Mouse (Mus musculus) ES-CJ7 (cell line): ENCODE results near the gene Myrfl.

Source experiments
- DNase-seq: peaks from one replicate; pipeline ENCODE4 v3.0.0; 2011; ENCODE audit warnings: low read depth, low spot score

The Myrfl gene

DNA sequence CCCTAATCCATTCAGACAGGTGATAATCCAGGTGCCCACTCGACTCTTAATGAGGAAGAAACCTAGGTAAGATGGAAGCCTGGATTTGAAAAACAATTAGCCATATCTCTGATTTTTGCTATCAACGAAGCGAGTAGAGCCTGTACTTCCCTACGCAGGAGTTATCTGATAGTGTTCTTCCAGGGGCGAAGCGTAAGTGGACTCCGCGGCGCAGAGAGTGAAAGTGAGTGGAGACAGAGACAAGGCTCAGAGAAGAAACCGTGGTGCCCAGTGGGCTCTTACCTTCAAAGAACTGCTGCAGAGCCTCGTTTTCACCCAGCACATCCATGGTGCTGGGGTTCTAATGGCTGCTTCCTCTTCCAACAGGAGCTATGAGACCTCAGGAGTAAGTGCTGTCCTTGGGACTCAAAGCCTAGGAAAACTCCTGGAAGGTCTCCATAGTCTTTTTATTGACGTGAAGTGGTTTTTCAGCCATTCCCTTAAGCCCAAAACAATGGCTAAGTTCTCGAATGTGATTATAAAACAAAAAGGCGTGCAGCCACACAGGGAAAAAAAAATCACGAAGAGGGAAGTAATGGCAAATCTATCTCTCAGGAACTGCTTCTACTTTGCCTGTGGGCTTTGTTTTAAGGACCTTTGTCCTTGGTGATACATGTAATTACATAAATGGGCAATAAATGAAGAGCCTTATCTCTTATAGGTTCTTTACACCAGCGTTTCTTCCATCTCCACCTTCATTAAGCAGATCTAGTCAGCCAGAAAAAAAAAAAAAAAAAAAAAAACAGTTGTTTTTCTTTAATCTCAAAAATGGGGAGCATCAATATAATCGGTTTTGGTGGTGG is at the start of gene Myrfl:
TSS of gene Myrfl (minus strand) at position 584 of the 842 bp plus-strand sequence.
- no peak for DNase-seq

- DNase-seq = no peak
These were observed 48.2 kb upstream of the Myrfl start for GRCm38 (mm10) chr10:116944940-116945339.

- DNase-seq = no peak
These were observed 47.4 kb upstream of the Myrfl start for GRCm38 (mm10) chr10:116944144-116944543.

DNA sequence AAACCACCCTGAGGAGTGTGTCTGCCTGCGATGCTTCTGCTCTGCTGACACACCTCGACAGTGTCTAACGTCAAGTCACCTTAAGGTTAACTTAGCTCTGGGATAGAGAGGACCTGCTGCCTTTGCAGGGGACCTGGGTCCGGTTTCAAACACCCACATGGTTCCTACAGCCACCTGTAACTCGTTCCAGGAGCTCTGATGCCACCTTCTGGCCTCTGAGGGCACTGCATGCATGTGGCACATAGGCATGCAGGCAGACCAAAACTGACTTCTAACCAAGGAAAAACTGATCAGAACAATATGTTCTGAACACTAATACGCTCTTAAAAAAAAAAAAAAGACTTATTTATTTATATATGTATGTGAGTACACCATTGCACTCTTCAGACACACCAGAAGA is 46.3 kb upstream of the Myrfl start:
- peak; percentile 76 for DNase-seq

- DNase-seq = no peak
These were observed 38.3 kb upstream of the Myrfl start for GRCm38 (mm10) chr10:116935028-116935427.

GRCm38 (mm10) chr10:116933794-116934193 is 37.1 kb upstream of the Myrfl start:
- no peak for DNase-seq

DNA sequence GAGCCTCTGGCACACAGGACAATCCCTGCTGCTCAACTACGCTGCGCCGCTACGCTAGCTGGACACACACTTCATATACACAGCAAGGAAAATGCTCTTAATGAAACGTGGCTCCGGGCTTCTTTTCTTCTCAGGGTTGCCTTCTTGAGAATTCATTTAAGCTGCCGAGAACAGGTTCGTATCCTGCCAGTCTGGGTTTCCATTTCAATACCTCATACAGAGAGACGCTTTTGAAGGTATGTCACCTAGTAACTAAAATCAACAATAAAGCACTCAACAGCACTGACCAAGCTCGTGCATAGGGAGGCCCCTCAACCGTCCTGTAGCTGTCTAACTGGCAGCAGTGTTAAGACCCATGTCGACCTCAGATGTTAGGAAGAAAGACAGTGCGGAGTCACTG is 35.7 kb upstream of the Myrfl start:
- DNase-seq = no peak

DNA sequence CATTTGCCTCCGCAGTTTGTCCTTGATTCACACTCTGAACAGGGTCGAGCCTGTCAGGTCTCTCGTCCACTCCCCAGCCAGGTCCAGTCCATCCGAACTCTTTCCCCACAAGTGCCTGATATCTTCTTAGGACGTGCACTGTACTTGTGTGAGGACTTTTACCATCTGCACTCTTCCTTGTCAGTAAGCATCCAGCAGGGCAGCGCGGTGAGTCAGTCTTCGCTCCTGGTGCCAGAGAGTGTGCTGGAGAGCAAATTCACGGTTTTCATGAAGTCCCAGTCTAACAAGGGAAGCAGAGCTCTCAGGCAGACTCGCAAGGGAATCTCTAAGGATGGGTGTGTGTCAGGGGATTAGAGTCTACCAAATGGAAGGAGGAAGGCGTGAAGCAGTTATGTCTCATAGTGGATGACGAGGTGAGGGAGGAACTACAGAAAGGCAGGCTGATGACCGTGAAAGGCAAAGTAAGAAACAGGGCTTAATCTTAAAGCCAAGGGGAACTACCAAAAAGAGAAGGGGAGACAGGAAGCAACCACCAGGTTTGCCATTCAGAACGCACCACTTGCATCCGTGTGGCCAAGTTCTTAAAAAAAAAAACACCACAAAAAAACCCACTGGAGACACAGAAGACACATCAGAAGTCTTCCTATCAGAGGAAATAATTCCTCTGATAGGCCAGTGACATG is 34.9 kb upstream of the Myrfl start:
- no peak for DNase-seq

DNA sequence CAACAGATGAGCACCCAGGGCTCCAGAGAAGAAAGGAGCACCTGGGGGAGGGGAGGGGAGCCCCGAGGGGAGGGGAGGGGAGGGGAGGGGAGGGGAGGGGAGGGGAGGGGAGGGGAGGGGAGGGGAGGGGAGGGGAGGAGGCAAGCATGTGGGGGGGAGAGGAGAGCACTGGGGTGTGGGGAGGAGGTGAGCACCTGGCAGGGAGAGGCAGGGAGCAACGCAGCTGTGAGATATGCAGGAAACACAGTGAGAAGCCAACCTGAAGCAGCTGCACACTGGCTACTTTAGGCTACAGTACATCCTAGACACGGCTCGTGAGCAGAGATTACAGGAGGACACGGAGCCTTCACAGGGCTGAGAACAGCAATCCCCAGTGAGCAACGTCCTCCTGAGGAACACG is 34.2 kb upstream of the Myrfl start:
- no peak for DNase-seq

- no peak for DNase-seq
These were observed 33.8 kb upstream of the Myrfl start for GRCm38 (mm10) chr10:116930506-116930905.

DNA sequence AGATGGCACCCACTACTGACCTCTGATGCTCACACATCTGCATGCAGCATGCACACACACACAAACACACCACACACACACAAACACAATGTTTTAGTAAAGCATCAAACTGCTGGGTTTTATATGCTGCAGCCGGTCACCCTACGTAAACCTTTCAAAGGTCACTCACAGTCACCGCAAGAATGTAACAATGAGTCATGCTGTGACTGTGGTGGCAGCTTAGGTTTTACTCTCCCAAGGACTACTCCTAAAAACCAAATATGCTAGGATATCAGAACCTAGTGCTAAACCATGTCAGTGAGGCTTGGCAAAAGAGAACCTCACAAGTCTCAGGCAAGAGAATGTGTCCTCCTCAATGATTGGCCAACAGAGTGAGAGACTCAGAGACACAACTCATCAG is 32.1 kb upstream of the Myrfl start:
- DNase-seq = no peak

DNA sequence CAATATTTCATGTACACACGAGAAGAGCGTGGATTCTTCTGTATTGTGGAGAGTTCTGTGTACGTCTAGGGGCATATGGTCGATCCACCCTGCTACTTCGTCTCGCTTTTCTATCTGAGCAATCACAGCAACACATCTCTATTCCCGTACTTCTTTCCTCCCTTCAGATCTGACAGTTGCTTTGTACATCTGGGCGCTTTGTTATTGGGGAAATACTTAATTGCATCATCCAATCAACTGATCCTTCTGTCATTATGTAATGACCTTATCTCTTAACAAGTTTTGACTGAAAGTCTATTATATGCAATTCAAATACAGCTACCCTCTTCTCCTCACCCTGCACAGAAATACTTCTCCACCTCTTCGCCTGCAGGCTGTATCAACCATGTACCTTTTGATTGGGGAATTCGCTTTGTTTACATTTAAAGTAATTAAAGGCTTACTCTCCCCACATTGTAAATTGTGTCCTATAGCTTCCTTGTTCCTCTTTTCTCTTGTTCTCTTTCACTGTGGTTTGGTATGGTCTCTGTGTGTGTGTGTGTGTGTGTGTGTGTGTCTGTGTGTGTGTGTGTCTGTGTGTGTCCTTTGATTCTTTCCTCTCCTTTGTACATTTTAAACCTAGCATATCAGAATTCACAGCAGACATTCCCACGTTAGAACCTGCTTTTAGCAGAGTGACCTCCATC is 29.9 kb upstream of the Myrfl start:
- no peak for DNase-seq

- DNase-seq = peak; percentile 44
These were observed 27.2 kb upstream of the Myrfl start for GRCm38 (mm10) chr10:116923651-116924495.

DNA sequence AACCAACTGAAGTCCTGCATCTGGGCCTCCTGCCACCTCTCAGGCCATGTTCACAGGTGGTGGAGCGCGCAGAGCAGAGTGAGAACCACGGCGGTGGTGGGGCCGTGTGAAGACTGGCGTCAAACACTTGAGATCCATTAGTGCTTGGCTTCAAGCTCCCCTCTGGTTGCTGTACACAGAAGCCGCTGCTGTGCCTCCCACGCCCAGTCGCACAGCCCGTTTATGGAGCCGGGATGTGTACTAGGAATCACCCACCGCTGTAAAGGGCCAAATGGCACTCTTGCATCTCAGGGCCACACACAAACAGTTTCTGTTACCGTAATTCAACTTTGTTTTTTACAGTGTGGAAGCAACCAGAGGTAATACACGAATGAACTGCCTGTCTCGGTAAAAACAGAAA is 25.4 kb upstream of the Myrfl start:
- DNase-seq = no peak

DNA sequence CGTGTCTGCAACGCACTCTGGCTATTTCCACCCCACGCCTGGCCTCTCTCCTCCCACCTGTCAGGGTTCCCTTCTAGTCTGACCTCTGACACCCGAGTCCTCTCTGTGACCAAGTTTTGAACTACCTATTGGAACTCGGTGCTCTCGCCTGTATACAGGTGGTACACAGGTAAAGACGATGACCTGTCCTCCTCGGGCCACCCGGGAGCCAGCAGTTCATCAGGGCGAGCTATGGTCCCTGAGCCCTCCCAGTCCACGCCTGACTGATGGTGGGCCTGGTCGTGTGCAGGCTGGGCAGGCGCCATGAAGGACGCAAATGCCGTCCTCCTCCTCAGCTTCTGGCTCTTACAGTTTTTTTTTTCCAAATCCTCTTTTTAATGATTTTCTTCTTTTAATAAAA is 24.7 kb upstream of the Myrfl start:
- DNase-seq = no peak

GRCm38 (mm10) chr10:116920641-116921040 is 23.9 kb upstream of the Myrfl start:
- peak; percentile 32 for DNase-seq

DNA sequence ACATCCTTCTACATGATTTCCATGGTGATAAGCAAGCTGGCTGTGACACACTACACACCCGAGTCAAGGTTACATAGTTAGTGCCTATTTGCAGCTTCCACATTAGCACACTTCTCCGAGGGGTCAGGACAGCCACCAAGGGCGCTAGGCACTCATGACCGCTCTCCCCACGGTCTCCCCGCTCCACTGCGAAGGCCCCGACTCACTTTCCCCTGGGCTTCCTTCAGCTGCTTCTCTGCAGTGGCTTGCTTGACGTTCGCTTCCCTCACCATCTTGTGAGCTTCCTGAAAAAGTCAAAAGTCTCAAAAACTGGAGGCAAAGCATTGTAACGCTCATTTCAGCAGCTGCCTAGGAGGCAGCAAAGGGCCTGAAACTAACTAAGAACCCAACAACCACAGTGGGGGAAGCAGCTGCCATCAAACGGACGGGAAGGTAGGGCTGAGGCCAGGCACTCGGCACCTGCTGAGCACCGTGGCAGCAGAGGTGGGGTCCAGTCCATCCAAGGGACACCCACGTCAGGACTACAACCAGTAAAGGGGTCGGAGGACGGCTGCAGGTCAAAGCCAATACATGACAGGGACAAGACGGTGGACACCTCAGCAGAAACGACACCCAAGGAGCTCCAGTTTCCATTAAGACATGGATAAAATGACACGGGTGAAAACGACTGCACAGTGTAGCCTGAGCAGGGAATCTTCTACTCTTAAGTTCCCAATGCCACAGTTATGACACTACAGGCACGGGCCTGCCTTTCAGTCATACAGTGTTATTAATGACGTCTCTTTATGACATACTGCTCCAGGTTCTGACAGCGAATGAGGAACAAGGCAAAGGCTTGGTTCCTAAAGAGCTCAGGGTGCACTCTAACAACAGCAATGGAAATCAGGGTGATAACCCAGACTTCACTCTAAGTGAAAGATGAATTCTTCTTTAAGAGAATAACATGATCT is 22.9 kb upstream of the Myrfl start:
- no peak for DNase-seq

GRCm38 (mm10) chr10:116916581-116916980 is 19.9 kb upstream of the Myrfl start:
- DNase-seq = no peak

- no peak for DNase-seq
These were observed 18.6 kb upstream of the Myrfl start for GRCm38 (mm10) chr10:116915286-116915685.

GRCm38 (mm10) chr10:116914586-116914985 is 17.9 kb upstream of the Myrfl start:
- DNase-seq = no peak
